Mouse (Mus musculus) heart, postnatal 14 days (tissue): Measurements from ENCODE around the gene Dedd. TPM values are rescaled to one million over a fixed set of nuclear protein-coding genes. Genes with fewer than 3 reads are reported as not detected.

Experiments used
- DNase-seq, 2 experiments: peaks; one replicate each; pipeline ENCODE4 v3.0.0; 2021 to 2022
- intact Hi-C: fragments of 180-260 bp; cut with DNase I; formaldehyde crosslinking; loops from one replicate; pipeline ENCODE4 v1.15.1; 2025
- long read RNA-seq, 2 experiments: library from polyadenylated mRNA; stranded (forward); transcript quantifications; one replicate each; pipeline ENCODE4 v2.0.0; 2021
- total RNA-seq, 2 experiments: library from RNA; stranded (reverse); gene quantifications; 2 replicates each; pipeline ENCODE4 v1.2.3; 2021

Dedd gene
- 10 to 100 TPM; 24.4 to 25.9 TPM for total RNA-seq
- long read RNA-seq, experiment 1, transcript Dedd-201 (5 exons, 1,618 nt) = major isoform, 16 of 35 reads
- long read RNA-seq, experiment 1, transcript Dedd-204 (6 exons, 2,563 nt) = minor isoform, 6 of 35 reads
- long read RNA-seq, experiment 1, partial matches to known transcripts = 0 of 35 reads
- long read RNA-seq, experiment 1, other reads (novel, unspliced or antisense) = 9 of 35 reads
- long read RNA-seq, experiment 2, transcript Dedd-201 (5 exons, 1,618 nt) = major isoform, 14 of 26 reads
- long read RNA-seq, experiment 2, partial matches to known transcripts = 0 of 26 reads
- long read RNA-seq, experiment 2, other reads (novel, unspliced or antisense) = 5 of 26 reads

DNA sequence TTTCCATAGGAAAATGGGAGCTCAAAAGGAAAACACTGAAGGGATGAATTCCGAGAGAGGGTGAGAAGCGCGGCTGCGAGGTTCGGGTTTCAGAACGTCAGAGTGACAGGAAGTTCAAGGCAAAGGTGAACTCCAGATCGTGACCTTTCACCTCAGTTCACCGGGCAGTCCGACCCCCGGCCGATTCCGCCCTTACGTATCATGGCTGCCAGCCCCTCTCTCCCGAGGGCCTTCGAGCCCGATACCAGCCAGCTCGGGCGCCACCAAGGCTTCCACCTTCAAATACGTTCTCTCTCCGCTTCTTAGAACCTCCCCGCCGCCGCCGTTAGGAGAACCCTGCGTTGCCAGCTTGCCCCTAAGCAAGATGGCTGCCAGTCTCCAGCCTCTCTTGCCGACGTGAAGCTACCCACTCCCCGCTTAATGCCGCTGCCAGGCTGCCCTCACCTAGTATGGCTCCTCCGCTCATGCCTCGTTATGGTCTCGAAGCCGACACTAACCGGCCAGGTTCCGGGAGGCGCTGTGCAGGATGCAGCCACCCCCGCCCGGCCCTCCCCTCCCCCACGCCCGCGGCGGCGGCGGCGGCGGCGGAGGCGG lies at the start of gene Dedd:
Gene Dedd (plus strand): TSS at position 307 of the 594 bp plus-strand sequence.
- intact Hi-C loops = loop anchor here (2.0 kb wide), 1 partner anchor 18 kb away; no protein-coding TSS in a partner anchor
- DNase-seq = peak; percentile 88 to 89

DNA sequence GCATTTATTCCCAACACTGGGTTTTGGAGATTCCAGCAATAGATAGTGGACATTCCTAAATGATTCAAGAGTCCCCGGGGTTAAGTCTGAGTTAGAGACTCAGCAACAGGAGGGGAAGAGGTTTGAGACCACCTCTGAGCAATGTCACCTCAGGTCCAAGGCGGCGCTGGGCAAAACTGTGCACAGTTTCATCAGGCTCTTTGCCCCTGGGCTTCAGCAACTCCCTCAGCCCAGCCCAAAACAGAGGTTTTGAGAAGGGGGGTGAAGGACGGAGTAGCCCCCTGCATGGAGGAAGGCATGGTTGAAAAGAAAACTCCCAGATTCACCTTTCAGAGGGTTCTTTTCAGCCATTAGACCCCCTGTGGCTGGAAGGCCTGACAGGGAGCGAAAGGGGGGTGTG lies 49.2 kb upstream of the Dedd start:
- intact Hi-C loops = loop anchor here (5.0 kb wide), 1 partner anchor 37 kb away; no protein-coding TSS in a partner anchor
- peak in 1 of 2 experiments; percentile 1 for DNase-seq

DNA sequence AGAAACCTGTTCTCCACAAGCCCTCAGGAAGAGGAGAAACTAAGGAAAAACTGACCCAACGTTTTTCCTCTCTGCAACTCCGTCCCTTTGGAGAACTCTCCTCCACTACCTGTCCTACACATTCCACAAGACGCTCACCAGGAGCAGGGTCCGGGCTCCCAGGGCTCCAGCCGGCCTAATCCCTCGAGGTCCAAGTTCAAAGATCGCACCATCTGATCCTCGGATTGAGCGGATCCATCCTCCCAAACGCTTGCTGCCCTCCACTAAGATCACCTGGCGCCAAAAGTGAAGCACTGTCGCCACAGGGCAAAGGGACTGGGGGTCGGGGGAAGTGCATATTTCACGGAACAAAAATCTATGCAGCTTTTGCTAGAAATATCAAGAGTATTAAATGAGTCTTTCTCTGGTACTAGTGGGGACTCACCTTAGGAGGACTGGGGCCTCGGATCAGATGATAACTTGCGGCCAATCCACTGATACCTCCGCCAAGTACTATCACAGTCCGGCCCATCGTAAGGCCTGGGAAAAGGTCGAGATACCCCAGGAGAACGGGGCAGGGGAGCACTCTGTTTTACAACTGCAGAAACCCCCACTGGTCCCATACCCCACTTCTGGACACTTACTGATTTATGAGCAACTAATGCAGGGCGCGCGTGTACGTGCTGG lies 48.6 kb upstream of the Dedd start:
- intact Hi-C loops = loop anchor here (5.0 kb wide), 1 partner anchor 38 kb away; no protein-coding TSS in a partner anchor
- peak in 1 of 2 experiments; percentile 2 for DNase-seq

DNA sequence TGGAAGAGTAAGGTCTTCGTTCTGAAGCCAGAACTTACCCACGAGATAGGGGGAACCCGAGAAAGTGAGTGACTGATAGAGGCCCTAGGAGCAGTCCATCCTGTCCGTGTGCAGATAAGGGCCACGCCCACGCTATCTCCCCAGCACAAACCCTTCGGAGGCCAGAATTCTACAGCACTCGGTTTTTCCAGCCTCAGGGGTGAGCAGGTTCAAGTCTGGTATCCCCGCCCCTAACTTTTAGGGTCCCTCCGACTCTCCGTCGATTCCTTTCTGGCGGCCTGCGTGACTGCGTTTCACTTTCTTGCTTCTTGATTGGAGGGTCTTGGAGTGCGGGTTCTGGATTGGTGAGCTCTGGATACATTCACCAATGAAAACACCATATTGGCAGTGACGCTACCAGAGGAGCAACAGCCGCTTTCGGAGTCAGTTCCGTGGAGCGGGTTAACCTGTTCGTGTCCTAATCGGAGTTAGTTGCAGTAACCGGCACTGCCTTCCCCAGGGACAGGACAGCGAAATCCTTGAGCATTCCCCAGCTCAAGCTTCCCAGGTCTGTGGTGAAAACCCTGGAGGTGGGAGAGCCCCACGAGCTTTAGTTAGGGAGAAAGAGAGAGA lies 47.9 kb upstream of the Dedd start, which contains the start of gene Ppox:
Gene Ppox (minus strand): TSS at position 271 of the 612 bp plus-strand sequence.
- intact Hi-C loops = loop anchor here (5.0 kb wide), 1 partner anchor 39 kb away; no protein-coding TSS in a partner anchor
- DNase-seq = peak; percentile 84 to 88

DNA sequence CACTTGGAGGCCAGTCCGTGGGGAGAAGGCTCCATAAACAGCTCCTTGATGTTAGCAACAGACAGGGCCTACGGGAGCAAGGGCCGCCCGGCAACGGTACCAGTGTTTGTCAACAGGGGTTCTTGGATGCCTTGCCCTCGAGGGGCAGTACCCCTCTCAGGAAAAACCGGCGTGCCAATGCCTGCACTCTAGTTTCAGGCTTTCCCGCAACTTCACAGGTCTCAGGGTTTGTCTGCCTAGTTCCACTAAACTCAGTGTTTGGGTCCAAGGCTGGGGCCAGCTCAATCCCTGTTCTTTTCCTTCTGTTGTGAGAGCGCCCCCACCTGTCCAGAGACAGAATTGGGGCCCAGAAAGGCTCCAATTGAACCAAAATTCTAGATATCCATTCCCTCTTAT lies 47.4 kb upstream of the Dedd start:
- intact Hi-C loops = loop anchor here (5.0 kb wide), 1 partner anchor 39 kb away; no protein-coding TSS in a partner anchor

DNA sequence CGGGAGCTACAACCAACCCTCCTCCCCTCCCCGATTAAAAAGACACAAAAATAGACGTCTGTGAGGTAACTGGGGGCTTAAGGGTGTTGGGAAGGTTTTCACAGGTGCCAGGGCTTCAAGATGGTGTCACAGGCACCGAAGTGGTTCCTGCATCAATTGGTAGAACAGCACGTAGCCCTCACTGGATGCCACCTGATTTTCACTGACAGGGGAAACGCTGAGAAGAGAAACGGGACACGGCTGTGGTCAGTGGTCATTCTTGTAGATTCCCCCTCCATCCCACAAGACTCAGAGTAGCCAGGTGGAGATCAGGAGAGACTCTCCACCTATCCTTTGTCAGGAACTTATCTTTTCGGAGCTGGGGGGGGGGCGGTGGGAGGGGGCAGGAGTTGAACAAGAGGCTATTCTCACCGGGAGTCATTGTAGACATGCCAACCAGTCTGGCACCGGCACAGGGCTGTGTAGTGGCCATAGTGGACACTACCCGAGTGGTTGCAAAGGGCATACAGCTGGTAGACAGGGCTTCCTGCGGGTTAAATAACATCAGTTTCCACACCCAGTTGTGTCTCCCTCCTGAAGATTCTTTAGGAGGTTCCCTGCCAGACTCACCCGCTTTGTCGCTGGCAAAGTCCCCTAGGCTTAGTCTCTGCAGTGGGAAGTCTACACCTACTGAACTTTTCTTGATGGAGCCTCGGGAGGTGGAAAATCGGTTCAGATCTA lies 46.7 kb upstream of the Dedd start:
- peak in 1 of 2 experiments; percentile 1 for DNase-seq
- intact Hi-C loops = loop anchor here (2.0 to 5.0 kb wide), 2 partner anchors 40 to 57 kb away; partner anchors contain the start of gene Apoa2

More for the DNA sequence above, 47.4 kb upstream of the Dedd start:
- DNase-seq = peak; percentile 85 to 88

DNA sequence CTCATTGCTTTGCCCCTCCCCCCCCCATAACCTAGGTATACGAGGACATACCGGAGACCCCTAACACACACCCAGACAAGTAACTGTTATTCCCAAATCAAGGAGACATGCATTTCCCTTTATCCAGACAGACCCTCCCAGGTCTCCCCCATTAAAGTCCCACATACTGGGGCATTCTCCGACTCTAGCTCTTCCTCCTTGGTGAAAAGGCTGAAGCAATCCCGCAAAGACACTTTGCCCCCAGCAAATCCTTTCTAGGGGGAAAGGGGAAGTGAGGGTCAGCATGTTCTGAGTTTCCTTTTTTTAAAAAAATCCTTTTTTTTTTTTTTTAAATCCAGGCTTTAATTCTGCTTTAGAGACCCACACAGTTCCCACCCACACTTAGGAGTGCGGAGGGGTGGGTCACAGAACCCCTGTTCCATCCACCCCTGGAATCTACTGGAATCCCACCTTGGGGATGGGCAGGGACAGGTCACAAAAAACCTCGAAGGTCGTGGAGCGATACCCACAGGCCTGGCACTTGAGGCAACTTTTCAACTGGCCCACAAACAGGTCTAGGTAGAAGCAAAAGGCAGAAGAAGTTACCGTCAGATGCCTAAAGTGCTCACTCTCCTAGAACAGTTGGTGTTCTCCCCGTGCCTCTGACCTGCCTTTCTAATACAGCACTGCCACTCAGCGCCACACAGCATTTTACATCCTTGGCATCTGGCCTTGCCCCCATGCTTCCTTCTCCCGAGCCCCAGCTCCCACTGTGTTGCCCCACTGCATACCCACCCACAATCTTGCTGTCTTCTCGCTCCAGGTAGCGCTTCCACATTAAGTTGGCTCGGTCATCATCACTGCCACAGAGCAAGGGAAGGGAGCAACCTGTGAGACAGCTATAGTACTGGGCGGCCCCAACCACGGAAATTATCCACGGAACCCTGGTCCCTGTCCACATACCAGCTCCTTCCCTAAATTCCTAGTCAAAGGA lies 45.5 kb upstream of the Dedd start:
- intact Hi-C loops = loop anchor here (2.0 to 5.0 kb wide), 2 partner anchors 41 to 59 kb away; partner anchors contain the start of gene Apoa2
- no peak for DNase-seq

DNA sequence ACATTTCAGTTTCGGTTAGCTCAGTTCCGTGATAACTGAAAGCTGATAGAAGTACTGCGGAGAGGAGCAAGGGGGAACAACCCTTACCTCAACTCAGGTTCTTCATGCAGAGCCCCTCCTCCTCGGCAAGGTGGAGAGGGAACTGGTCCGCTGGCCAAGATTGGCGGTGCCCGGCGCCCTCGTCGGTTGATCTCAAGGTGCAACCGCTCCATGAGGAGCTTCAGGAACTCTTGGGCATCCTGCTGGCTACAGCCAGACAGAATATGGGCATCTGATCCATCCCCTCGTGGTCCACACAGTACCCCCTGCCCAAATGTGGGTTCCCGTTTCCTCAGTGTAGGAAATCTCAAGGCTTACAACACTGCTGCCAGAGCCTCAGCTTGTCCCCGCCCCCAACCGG lies 44.5 kb upstream of the Dedd start:
- intact Hi-C loops = loop anchor here (5.0 kb wide), 1 partner anchor 42 kb away; no protein-coding TSS in a partner anchor
- DNase-seq = no peak

DNA sequence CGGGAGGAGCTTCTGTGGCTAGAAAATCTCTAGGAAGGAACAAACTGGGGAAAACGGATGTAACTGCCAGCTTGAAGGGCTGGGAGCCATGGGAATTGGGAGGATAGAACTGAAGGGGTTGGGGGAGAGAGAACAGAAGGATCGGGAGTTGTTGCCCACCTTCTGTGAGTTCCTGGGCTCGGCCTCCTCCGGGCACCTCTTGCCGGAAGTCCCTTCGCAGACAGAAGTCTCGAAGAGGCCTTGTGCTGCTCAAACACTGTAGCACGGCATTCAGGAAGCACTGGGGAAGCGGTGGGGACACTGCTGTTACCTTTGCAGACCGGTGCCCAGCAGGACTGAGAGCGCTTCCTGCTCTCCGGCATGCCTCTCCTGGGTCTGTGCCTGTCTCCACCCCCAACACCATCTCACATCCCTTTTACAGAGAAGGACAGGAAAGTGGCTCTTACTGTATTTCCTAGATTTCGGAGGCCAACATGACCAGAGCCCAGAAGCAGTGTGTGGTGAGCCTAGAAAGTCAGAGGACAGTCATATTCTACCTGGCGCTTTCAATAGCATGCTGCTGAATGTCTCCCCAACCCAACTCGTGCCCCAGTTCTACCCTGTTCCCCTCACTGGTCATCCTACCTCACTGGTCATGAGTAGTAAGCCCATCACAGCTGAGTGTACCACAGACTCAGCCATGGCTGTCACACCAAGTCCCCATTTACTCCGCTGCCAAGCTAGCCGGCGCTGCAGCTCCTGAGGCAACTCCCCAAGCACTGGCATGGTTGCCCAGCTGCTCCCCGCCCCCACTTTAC lies 43.7 kb upstream of the Dedd start:
- no peak for DNase-seq
- intact Hi-C loops = no loop called here

DNA sequence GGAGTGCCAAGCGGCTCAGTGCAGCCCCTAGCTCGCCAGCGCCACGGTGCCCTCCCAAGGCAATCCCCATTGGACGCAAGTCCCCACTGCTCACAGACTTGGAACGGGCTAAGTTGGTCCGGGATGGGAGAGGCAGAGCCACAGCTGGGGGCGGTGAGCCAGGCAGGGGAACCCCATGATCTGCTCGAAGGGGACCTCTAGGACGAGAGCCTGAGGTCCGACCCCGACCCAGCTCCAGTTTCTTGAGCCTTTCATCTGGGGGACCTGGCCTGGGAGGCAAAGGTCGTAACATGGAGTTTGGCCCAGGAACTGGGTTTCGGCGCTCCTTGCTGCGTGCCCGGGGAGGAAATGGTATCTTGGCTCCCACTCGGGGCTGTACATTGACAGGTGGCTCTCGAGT lies 42.4 kb upstream of the Dedd start:
- intact Hi-C loops = no loop called here

DNA sequence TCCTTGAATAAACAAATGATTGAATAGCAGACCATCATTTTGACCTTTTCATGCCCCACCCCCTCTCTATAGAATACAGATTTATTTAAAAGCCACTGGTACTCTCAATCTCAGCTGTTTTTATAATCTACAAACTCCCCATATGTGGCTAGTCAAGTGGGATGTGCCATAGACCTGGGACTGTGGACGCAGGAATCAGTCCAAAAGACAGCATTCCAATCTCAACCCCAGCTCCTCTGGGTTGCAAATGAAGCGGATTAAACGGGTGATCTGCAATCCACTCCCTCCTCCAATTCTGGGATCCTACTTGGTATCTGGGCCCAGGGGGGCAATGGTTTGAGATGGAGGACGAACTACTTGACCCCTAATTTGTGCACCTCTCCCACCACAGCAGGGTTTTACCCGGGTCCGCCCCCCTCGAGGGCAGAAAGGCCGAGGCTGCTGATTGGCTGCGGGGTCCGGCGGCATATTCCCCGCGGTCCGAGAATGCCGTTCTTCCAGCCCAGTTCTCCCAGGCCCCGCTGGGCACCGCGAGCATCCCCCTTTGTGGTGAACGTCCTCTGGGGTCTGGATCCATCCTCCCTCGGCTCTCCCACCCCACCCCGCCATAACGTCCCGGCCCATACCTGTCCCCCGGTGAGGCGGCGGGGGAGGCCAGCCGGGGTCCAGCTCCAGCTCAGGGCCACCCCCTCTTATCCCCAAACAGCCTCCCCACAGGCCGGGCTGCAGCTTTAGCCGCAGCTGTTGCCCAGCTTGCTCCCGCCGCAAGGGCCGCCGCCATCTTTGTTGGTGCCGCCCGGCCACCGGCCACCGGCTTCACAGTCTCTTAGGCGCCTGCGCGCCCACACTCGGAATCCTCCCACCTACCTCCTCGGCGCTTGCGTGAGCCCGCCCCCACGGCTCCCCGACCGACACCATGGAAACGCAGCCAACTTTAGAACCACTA lies 41.5 kb upstream of the Dedd start, which contains the start of gene Usp21:
Gene Usp21 (minus strand): TSS at position 856 of the 946 bp plus-strand sequence.
- peak; percentile 95 to 97 for DNase-seq
- intact Hi-C loops = no loop called here

More for the DNA sequence above, 42.4 kb upstream of the Dedd start:
- DNase-seq = no peak

DNA sequence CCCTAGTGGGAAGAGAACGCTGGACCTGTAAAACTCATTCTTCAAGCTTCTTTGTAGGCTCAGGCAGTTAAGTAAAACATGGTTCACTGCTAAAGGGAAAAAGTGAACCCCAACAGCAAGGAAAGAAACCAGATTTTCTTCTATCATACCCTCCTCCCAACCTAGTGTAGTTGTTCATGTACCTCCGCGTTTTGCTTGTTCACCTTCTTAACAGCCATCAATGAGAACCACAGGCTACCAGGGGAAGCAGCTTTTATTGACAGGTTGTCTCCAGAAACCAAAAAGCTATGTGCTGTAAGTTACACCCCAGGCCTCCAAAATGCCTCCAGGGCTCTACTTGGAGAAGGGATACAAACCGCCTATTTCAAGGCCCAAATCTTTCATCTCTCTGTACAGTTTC lies 40.6 kb upstream of the Dedd start:
- intact Hi-C loops = no loop called here
- DNase-seq = no peak

DNA sequence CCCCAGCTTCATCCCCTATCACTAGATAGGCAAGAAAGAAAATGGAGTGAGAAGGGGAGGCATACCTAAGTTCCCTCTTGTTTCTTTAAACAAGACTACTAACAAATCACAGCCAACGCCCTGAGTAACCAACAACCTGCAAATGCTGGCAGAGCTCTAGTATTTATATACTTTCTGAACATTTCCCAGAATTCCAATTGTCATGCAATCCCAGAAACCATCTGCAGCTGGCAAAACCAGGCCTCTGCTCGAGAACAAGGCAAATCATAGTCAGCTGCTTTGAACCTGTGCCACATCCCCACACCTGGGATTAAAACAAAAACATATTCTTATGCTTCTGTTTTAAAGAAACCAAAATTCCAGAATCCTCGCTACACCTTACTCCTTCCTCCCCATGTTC lies 35.6 kb upstream of the Dedd start:
- intact Hi-C loops = no loop called here
- no peak for DNase-seq

DNA sequence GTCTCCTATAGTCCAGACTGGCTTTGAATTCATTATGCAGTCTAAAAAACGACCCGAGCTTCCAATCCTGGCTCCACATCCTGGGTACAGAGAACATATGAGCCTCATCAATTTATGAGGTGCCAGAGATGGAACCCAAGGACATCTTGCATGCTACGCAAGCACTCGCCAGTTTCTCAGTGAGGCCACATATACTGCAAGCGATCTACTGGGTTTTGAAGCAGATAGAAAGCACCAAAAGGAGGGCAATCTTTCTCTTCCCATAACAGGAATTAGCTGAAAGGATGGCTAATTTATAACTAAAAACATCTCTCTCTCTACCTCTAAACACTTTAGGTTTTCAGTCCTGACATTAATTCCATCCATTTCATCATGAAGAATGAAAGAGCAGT lies 35.0 kb upstream of the Dedd start:
- no peak for DNase-seq
- intact Hi-C loops = no loop called here

DNA sequence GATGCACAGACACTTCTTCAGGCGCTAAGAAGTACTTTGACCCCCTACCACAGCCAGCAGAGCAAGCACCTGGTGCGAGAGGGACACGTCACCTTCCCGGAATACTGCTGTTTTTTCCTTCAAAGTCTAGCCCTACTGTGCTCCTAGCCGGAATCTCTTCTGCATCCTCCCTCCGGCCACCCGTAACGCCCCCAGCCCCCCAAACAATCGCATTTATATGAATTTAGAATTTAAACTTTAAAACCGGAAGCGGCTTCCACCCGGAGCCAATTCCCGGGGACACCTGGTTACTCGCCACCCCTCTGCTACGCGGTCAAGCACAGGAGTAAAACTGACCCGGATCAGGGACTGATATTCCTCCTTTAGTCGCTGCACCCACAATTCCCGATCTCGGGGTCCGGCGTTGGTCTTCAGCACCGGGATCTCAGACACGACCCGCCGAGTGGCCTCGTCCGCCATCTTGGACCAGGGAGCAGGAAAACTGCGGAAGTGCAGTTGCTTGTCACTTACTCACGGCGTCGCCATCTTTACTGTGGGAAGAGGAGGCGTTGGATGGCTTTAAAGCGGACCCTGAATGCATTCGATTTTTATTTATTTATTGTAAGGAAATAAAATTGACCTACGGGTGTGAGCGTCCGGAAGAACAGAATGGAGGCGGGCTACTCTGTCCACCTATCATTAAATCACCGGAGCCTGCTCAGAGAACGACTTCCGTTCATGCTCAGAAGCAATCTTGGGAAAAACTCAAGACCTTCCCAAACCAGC lies 34.5 kb upstream of the Dedd start, which contains the start of gene Ufc1:
Gene Ufc1 (minus strand): TSS at position 727 of the 765 bp plus-strand sequence.
- peak; percentile 79 to 81 for DNase-seq
- intact Hi-C loops = no loop called here

DNA sequence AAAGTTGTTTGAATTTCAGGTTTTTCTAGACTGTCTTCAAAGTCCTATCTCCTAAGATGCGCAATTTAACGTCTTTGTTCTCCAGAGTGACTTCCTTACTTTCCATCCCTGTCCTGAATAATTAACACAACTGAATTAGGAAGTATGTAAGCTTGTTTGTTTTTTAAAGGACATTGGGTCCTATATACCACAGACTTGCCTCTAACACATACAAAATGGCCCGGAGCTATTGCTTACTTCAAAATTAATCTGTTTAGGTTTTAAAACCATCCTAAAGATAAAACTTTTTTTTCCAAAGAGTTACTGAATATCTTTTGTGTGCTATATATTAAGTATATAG lies 33.9 kb upstream of the Dedd start:
- intact Hi-C loops = no loop called here
- no peak for DNase-seq
